Mouse (Mus musculus) CD4-positive, CD25-positive, alpha-beta regulatory T cell, adult 4 months (primary cell): ENCODE data around the gene Grk4. TPM values are rescaled to one million over a fixed set of nuclear protein-coding genes. Genes with fewer than 3 reads are reported as not detected.
"Not testable (repeated sequence)": the region's sequence is repeated elsewhere in the genome, so short reads cannot be mapped to it uniquely, and the experiment has no call there.

Experiments
- ATAC-seq: one replicate; pipeline ENCODE4 v1.8.0; 2017
- polyA plus RNA-seq, 2 experiments: library from polyadenylated mRNA; unstranded; fragments of 100-300 nt; shearing (Covaris generic); gene quantifications; one replicate each; pipeline ENCODE4 v1.2.1; 2017

The Grk4 gene
- polyA plus RNA-seq, 2 experiments from 2014 or later, result 3.0 to 6.4 TPM

GRCm38 (mm10) chr5:34714371-34714770 is 54.2 kb downstream of the Grk4 start:
- ATAC-seq, result not testable (repeated sequence)

- ATAC-seq, result no peak
These were observed 54.6 kb downstream of the Grk4 start for GRCm38 (mm10) chr5:34714816-34715215.

- ATAC-seq, result no peak
These were observed 69.0 kb downstream of the Grk4 start for GRCm38 (mm10) chr5:34729141-34729540.

GRCm38 (mm10) chr5:34730255-34730654 is 70.1 kb downstream of the Grk4 start:
- no peak for ATAC-seq

- ATAC-seq, result no peak
These were observed 91.3 kb downstream of the Grk4 start for GRCm38 (mm10) chr5:34751477-34751876.

- no peak for ATAC-seq
These were observed 98.6 kb downstream of the Grk4 start for GRCm38 (mm10) chr5:34758762-34759161.

- peak; percentile 11 for ATAC-seq
These were observed 100.8 kb downstream of the Grk4 start for GRCm38 (mm10) chr5:34760850-34761508.

- peak; percentile 96 for ATAC-seq
These were observed 101.3 kb downstream of the Grk4 start, which contains the start of gene Htt for GRCm38 (mm10) chr5:34761509-34761908. Gene Htt, plus strand, starts transcription at chr5:34761740.

- peak; percentile 5 for ATAC-seq
These were observed 101.9 kb downstream of the Grk4 start for GRCm38 (mm10) chr5:34761934-34762611.

GRCm38 (mm10) chr5:34771818-34772217 is 111.6 kb downstream of the Grk4 start:
- ATAC-seq, result peak; percentile 75

GRCm38 (mm10) chr5:34772696-34773245 is 112.6 kb downstream of the Grk4 start:
- ATAC-seq, result no peak

- ATAC-seq, result no peak
These were observed 113.2 kb downstream of the Grk4 start for GRCm38 (mm10) chr5:34773392-34773791.

GRCm38 (mm10) chr5:34785027-34785426 is 124.8 kb downstream of the Grk4 start:
- ATAC-seq, result peak; percentile 82

- no peak for ATAC-seq
These were observed 131.0 kb downstream of the Grk4 start for GRCm38 (mm10) chr5:34791141-34791540.

GRCm38 (mm10) chr5:34800292-34800953 is 140.2 kb downstream of the Grk4 start:
- no peak for ATAC-seq

Other genes starting within 250 kb of the Grk4 start
- 10 to 100 TPM; 26.9 to 31.4 TPM for gene Tnip2, start 146.4 kb upstream of the Grk4 start, polyA plus RNA-seq
- gene Sh3bp2, start 134.5 kb upstream of the Grk4 start, polyA plus RNA-seq, result 10 to 100 TPM in 1 of 2 experiments, 1 to 10 TPM in 1; 6.0 to 18.6 TPM
- gene Add1, start 86.7 kb upstream of the Grk4 start, polyA plus RNA-seq, result 100 to 1,000 TPM; 117 to 179 TPM
- 10 to 100 TPM; 45.6 to 83.5 TPM for gene Mfsd10, start 23.2 kb upstream of the Grk4 start, polyA plus RNA-seq
- 10 to 100 TPM; 28.1 to 31.6 TPM for gene Nop14, start 231 bp upstream of the Grk4 start, polyA plus RNA-seq
- 10 to 100 TPM; 21.0 to 23.9 TPM for gene Htt, start 101.4 kb downstream of the Grk4 start, polyA plus RNA-seq
- gene Msantd1, start 247.6 kb downstream of the Grk4 start, polyA plus RNA-seq, result 1 to 10 TPM; 1.6 to 2.0 TPM